Mouse (Mus musculus) limb, embryonic 14.5 days (tissue): ENCODE results near the gene Nfu1. TPM values are rescaled to one million over a fixed set of nuclear protein-coding genes. Genes with fewer than 3 reads are reported as not detected.

Source experiments
- ATAC-seq: fragments of 200-750 bp; cut with Nextera tagmentation; 2 replicates; pipeline ENCODE4 v1.8.0; 2017; ENCODE audit warnings: low read depth, moderate number of reproducible peaks, moderate TSS enrichment; ENCODE audit not compliant: low FRiP score
- DNase-seq: peaks from one replicate; pipeline ENCODE4 v3.0.0-alpha.2; 2015; ENCODE audit warnings: low spot score
- H3K27ac ChIP-seq: fragments of 300-500 bp; sonication (generic); replicated peaks from 2 replicates; pipeline ENCODE4 v1.5.1; 2014; ENCODE audit warnings: low read depth, mild to moderate bottlenecking, low read length, moderate library complexity, mixed read lengths
- H3K27me3 ChIP-seq: fragments of 300-500 bp; sonication (generic); 2 replicates; pipeline ENCODE4 v1.6.1; 2014; ENCODE audit warnings: low read length, mixed read lengths; ENCODE audit not compliant: control insufficient read depth, insufficient read depth
- H3K36me3 ChIP-seq: fragments of 300-500 bp; sonication (generic); 2 replicates; pipeline ENCODE4 v1.6.1; 2014; ENCODE audit warnings: mild to moderate bottlenecking, low read length, moderate library complexity, mixed read lengths; ENCODE audit not compliant: control insufficient read depth, insufficient read depth
- H3K4me1 ChIP-seq: fragments of 300-500 bp; sonication (generic); 2 replicates; pipeline ENCODE4 v1.6.1; 2014; ENCODE audit warnings: antibody characterized with exemption, low read length, mixed read lengths; ENCODE audit not compliant: control insufficient read depth, insufficient read depth
- H3K4me2 ChIP-seq: fragments of 300-500 bp; sonication (generic); replicated peaks from 2 replicates; pipeline ENCODE4 v1.6.1; 2014; ENCODE audit warnings: low read depth, mild to moderate bottlenecking, low read length, moderate library complexity; ENCODE audit not compliant: severe bottlenecking
- H3K4me3 ChIP-seq: fragments of 300-500 bp; sonication (generic); replicated peaks from 2 replicates; pipeline ENCODE4 v1.5.1; 2014; ENCODE audit warnings: low read length
- H3K9ac ChIP-seq: fragments of 300-500 bp; sonication (generic); 2 replicates; pipeline ENCODE4 v1.6.1; 2014; ENCODE audit warnings: mild to moderate bottlenecking, low read depth, low read length, moderate library complexity; ENCODE audit not compliant: severe bottlenecking
- H3K9me3 ChIP-seq: fragments of 300-500 bp; sonication (generic); 2 replicates; pipeline ENCODE4 v1.6.1; 2016; ENCODE audit warnings: low read length; ENCODE audit not compliant: control insufficient read depth
- POLR2A ChIP-seq: fragments of 200-500 bp; IDR thresholded peaks from 2 replicates; pipeline ENCODE4 v1.8.0; 2012; ENCODE audit warnings: inconsistent platforms, mild to moderate bottlenecking, moderate library complexity, borderline replicate concordance; ENCODE audit not compliant: insufficient read depth, insufficient read length; ENCODE audit errors: extremely low read depth
- WGBS: fragments of 180-500 bp; shearing (Covaris S2); extraction: QIAGEN DNeasy Blood & Tissue Kit; methylation state at CpG from one replicate; pipeline ENCODE4 v1.1.7; 2014; 5-methylcytosine and 5-hydroxymethylcytosine counted together
- polyA plus RNA-seq, 2 experiments: library from polyadenylated mRNA; depleted of rRNA in 1 of 2; stranded (reverse) in 1 of 2; unstranded in 1 of 2; fragments of >200 nt; fragmentation: Nextera tagmentation in 1 of 2; extraction: Ambion mirVana in 1 of 2; gene quantifications; 2 replicates each; pipeline versions ENCODE4 v1.2.1 to v1.2.3; 2012 to 2014

Gene Nfu1
- polyA plus RNA-seq, 2 experiments: 104 to 136 TPM

DNA sequence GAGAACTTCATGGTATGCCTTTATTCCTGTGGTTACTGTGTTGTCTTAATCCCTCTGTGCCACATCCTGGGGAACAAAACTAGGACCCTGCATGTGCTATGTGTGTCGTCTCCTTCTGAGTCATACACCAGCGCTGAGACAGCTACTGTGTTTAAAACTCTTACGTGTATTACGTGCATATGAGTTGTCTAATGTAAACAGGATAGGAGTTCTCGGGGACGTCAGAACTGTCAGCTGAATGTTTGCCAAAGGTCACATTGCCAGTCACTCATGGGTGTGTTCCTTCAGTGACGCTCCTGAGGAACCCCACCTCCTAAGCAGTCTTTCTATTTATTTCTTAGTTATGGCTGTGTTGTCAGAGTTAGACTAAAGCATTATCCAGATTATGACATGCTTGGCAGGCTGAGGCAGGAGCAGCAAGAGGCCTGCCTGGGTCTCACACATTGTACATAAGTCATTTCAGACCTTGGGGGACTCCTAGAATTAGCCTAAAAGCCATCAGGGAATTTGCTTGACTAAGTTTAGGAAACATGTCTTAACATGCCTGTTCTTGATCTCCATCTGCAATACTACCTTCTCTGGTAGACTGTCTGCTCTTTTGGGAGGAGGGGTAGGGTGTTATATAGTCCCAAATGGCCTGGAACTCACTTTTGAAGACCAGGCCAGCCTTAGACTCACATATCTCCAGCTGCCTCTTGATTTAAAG lies 60.3 kb downstream of the Nfu1 start:
- no peak for ATAC-seq
- Histone ChIP-seq H3K27ac (no peak overlapping the region), H3K9me3 (no peaks in the 10 kb centered on the region), H3K27me3 (no peaks in the 10 kb centered on the region), H3K36me3 (peaks cover 95% of the 10 kb centered on the region), H3K9ac (no peak overlapping the region), H3K4me1 (0 out of 2 replicates have a peak, but pooled peaks cover 3% of the 10 kb centered on the region), H3K4me2 (no peak overlapping the region), H3K4me3 (no peak overlapping the region)
- WGBS: 82% methylated on average over 7 of the region's 7 CpGs
- DNase-seq: no peak
- no peak for TF ChIP-seq POLR2A

DNA sequence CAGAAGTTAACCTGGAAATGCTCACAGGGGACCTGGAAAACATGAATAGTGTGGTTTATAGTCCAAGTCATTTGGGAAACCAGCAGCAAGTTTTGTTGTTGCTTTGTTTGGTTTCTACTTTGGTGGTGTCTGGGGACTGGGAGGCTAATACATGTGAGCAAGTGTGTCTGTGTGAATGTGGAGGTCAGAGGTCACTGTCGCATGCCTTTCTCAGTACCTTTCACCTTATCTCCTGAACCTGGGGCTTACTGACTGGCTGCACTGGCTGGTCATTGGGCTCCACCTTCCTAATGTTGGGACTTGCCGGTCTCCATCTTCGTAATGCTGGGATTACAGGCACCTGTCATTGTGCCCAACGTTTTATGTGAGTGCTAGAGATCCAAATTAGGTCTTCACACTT lies 61.6 kb downstream of the Nfu1 start:
- no peak for TF ChIP-seq POLR2A
- WGBS: 85% methylated on average over 4 of the region's 4 CpGs

DNA sequence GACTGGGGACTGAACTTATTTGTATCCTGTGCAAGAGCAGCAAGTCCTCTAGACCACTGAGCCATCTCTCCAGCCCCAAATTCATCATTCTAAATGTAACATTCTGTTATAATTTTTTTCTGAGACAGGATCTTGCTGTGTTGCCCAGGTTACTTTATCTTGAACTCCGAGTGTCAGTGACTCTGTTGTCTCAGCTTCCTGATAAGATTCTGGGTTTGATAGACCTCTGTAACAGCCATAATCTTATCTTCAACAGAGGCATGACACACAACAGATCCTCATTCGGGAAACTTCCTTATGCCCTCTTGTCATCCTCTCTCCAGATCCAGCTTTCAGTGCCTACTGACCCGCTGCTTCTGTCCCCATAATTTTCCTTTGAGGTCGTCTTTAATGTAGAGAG lies 63.7 kb downstream of the Nfu1 start:
- no peak overlapping the region for H3K27ac ChIP-seq
- no peak for TF ChIP-seq POLR2A
- H3K36me3 ChIP-seq: peaks cover 90% of the 10 kb centered on the region
- ATAC-seq: no peak
- H3K27me3 ChIP-seq: no peaks in the 10 kb centered on the region
- no peak overlapping the region for H3K4me3 ChIP-seq
- WGBS: 84% methylated on average over 4 of the region's 4 CpGs
- no peak for DNase-seq
- H3K9me3 ChIP-seq: no peaks in the 10 kb centered on the region
- no peak overlapping the region for H3K4me2 ChIP-seq
- H3K4me1 ChIP-seq: 0 out of 2 replicates have a peak, but pooled peaks cover 3% of the 10 kb centered on the region
- no peak overlapping the region for H3K9ac ChIP-seq

More for the DNA sequence above, 61.6 kb downstream of the Nfu1 start:
- H3K27me3 ChIP-seq: no peaks in the 10 kb centered on the region
- ATAC-seq (no peak), DNase-seq (no peak)
- no peak overlapping the region for H3K27ac ChIP-seq
- no peak overlapping the region for H3K9ac ChIP-seq
- 0 out of 2 replicates have a peak, but pooled peaks cover 3% of the 10 kb centered on the region for H3K4me1 ChIP-seq
- no peak overlapping the region for H3K4me3 ChIP-seq
- no peaks in the 10 kb centered on the region for H3K9me3 ChIP-seq
- H3K4me2 ChIP-seq: no peak overlapping the region
- H3K36me3 ChIP-seq: peaks cover 90% of the 10 kb centered on the region

DNA sequence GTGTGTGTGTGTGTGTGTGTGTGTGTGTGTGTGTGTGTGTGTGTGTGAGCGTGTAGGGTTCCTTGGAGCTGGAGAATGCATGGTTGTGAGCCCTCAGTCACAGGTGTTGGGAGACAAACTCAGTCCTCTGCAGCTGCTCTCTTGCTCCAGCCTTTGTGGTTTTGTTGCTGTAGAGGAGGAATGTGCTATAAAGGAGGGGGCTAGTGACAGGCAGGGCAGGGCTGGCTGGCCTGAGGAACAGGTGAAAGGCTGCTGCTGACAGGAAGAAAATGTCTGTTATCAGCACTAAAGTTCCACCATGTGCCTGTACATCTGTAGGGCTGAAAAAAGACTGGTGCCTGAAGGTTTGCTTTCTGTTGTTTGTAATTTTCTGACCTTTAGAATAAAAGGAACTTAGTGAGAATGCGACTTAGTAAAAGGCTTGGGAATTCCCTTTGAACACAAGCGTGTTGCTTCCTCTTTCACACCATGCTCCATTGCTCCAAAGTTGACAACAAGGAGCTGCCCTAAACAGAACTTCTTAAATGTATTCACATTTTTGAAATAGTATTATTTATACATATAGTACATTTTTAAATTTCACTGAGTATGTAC lies 66.2 kb downstream of the Nfu1 start:
- ATAC-seq (peak; percentile 92), DNase-seq (peak; percentile 32)
- WGBS: 75% methylated on average over 3 of the region's 3 CpGs
- Histone ChIP-seq H3K4me3 (no peak overlapping the region), H3K27me3 (no peaks in the 10 kb centered on the region), H3K4me2 (no peak overlapping the region), H3K9ac (no peak overlapping the region), H3K9me3 (no peaks in the 10 kb centered on the region), H3K4me1 (no peaks in the 10 kb centered on the region), H3K36me3 (peaks cover 86% of the 10 kb centered on the region), H3K27ac (no peak overlapping the region)
- no peak for TF ChIP-seq POLR2A

Other genes with a start within 250 kb of the Nfu1 start
- 23.1 and 28.3 TPM in 2 replicates for gene Anxa4, start 215.7 kb upstream of the Nfu1 start, polyA plus RNA-seq (2012; rRNA removed)
- 45.6 and 50.5 TPM in 2 replicates for gene Anxa4, start 215.7 kb upstream of the Nfu1 start, polyA plus RNA-seq (2014; fragmentation: Nextera tagmentation; extraction: Ambion mirVana)
- gene Aak1, start 159.7 kb upstream of the Nfu1 start, polyA plus RNA-seq (2012; rRNA removed): 24.7 and 27.4 TPM in 2 replicates
- gene Aak1, start 159.7 kb upstream of the Nfu1 start, polyA plus RNA-seq (2014; fragmentation: Nextera tagmentation; extraction: Ambion mirVana): 19.8 and 20.9 TPM in 2 replicates
- 35.8 and 37.7 TPM in 2 replicates for gene Gfpt1, start 33.6 kb downstream of the Nfu1 start, polyA plus RNA-seq (2012; rRNA removed)
- gene Gfpt1, start 33.6 kb downstream of the Nfu1 start, polyA plus RNA-seq (2014; fragmentation: Nextera tagmentation; extraction: Ambion mirVana): 21.5 and 22.7 TPM in 2 replicates
- 1.6 and 4.0 TPM in 2 replicates for gene D6Ertd527e, start 95.5 kb downstream of the Nfu1 start, polyA plus RNA-seq (2012; rRNA removed)
- gene D6Ertd527e, start 95.5 kb downstream of the Nfu1 start, polyA plus RNA-seq (2014; fragmentation: Nextera tagmentation; extraction: Ambion mirVana): 0.56 and 0.91 TPM in 2 replicates